Mouse (Mus musculus): ENCODE measurements around the gene Il17c.

Gene Il17c

DNA sequence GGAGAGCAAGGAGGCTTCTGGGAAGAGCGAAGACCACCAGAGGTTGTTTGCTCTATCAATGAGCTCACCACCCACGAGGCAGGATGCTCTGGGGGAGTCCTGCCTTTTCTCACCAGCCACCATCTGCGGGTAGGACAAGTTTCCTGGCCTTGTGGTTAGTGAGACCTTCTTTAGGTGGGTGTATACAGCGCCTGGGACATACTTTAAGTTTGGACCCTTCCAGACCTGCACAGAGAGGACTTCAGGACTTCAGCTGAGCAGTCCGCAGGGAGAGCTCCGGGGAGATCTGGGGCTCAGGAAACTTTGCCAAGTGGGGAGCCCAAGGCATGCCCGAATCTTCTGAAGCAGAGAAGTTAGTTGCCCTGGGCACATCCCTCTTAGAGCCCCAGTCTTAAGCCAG, 38.2 kb downstream of the Il17c start:
- DNase-seq (ENCODE audit: low read depth, low spot score), result no peak

DNA sequence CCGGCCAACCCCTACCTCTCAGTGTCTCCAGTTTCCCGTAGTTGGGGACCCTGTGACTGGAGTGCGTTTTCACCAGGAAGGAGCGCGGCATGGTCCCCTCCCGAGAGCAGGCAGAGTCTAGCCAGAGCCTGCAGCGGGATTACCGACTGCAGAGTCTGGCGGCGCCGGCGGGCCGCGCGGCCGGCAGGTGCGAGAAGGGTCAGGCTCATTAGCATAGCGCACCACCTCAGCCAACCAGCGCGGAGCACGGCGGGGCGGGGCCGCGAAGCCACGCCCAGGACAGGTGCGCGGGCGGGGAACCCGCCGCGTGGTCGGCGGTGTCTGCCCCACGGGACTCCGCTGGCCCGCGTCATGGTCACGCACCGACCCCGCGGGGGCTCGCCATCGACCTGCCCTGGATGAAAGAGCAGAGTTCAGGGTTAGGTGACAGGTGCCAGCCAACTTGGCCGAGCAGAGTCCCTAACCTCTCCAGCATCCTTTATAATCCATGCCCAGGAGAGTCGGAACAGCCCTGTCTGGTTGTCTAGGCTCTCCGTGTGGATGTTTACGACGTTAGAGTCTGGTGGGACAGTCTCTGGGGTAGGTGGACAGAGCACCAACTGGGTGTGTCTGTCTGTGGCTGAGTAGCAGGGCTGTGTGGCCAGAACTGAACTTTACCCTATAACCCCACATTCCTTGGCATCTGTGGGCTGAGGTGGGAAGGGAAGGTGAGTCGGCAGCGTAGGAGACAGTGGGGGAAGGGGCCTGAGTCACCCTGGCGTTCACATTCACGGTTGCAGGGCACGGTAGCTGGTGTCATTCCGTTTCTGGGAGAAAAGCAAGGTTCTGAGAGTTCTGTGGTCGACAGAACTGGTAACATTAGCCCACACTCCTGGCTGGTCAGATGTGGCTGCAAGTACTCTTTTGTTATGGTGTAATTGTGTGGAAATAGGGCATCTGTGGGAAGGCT, 39.0 kb downstream of the Il17c start, which contains the start of gene Snai3:
Gene Snai3, minus strand, starts transcription at position 210 of the 949 bp plus-strand sequence.
- DNase-seq (ENCODE audit: low read depth, low spot score), result peak; percentile 78

DNA sequence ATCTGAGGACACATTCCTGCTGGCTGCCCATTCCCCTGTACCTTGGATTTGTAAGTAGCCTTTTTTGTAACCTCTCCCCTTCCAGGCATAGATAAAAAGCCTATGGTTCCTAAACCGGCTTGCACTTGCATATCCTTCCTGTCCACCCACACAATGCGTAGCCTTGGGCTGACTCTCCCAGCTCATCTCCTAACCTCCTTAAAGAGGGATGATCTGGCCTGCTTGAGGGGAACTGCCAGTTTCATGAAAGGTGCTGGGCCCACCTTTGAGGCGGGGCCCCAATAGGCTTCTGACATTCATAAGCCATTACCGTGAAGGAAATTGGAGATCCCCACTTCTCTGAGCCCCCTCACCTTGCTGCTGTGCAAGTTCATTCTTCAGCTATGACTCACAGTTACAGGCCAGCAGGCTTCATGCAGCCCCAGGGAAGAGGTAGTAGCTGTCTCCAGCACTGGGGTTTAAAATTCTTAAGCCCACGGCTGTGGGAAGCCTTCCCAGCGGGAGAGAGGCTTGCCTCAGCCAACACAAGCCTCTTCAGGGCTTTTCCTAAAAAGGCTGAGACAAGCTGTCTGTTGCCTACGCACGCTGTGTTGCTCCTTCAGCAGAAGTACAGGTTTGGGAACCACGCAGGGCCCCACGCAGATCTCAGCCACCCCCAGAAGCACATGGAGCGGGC, 39.8 kb downstream of the Il17c start:
- peak; percentile 87 for DNase-seq (ENCODE audit: low read depth, low spot score)

DNA sequence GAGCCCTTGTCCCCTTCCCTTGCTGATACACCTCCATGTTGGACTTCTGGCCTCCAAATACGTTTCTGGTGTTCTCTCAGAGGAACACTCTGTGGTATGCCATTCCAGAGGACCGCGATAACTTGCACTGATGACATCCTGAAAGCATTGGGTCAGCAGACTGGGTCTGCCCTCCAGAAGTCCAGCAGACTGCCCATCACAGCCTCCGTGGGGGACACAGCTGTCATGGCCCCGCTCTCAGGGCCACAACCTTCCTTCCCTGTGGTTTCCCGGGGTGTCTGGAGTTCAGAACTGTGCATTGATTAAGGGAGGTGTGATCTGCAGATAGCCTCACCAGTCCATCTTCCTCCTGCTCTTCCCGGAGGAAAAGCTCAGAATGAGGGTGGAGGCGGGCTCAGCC, 40.7 kb downstream of the Il17c start:
- DNase-seq (ENCODE audit: low read depth, low spot score), result peak; percentile 20

DNA sequence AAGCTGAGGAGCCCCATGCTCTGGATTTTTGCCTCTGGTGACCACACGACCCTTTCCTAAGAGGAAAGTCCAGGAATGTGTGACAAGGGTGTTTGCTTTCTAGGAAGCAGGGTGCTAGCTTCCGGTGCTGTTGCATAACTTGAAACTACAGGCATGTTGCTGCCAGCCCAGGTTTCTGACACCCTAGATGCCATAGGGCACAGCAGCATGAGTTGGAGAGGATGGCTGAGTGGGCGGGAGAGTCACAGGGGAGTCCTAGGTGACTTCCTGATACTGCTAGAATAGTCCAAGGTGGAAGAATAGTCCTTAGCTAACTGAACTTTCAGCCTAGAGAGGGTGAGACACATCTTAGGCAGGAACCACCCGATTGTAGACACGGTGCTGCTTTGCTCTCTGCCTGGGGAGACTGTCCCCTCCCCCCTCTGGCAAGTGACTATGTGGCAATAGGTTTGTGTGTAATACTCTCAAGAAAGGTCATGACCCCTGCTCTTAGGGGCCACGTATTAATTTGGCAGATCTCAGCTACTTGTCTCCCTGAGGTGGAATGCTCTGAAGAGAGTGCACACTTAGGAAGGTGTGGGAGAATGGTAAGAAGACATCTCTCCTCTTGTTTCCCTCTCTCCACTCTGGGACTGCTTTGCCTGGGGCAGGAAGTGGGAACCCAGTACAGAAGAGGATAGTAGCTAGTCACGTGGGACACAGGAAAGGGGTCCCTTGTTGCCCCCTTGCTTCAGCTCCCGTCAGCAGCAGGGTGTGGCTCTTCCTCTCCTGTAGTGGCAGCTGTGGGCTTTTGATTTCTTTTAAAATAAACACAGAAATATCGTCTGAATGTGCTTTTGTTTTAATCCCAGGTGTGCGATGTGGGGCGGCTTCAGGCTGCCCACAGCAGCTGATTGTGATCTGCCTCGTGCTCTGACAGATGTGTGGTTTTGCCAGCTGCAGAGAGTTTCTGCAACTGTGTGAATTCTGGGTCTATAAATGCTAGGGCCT, 42.1 kb downstream of the Il17c start:
- DNase-seq (ENCODE audit: low read depth, low spot score), result no peak

DNA sequence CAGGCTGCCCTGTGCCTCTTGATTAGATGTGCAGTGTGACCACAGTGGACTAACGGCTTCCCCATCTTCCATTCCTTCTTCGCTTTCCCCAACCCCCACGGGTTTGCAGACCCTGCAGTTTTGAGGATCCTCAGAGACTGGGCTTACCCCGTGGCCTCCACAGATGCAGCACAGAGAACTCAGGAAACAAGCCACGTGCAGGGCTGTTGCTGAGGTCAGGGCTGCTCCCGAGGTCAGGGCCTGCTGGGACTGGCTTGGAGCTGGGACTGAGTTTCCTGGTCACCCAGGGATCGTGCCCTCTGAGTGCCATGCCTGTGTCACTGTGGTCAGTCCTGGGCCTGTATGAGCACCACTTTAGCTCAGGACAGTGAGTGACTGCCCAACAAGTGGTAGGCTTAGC, 43.2 kb downstream of the Il17c start:
- DNase-seq (ENCODE audit: low read depth, low spot score), result no peak

DNA sequence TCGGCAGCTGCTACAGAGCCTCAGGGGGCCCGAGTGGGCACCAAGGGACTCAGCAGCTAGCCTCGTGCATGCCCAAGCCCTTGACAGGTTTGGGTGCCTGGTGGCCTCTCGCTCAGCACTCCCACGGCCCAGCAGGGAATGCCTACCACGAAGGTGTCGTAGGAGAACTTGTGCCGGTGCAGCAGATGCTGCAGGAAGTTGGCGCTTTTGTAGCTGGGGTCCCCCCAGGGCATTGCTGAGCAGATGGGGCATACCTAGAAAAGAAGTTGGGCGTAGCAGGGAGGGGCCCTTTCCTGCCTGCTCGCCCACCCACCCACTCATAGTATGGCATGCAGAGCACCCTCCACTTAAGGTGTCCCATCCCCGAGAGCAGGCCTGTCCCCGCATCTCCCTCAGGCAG, 46.0 kb downstream of the Il17c start:
- DNase-seq (ENCODE audit: low read depth, low spot score), result no peak

DNA sequence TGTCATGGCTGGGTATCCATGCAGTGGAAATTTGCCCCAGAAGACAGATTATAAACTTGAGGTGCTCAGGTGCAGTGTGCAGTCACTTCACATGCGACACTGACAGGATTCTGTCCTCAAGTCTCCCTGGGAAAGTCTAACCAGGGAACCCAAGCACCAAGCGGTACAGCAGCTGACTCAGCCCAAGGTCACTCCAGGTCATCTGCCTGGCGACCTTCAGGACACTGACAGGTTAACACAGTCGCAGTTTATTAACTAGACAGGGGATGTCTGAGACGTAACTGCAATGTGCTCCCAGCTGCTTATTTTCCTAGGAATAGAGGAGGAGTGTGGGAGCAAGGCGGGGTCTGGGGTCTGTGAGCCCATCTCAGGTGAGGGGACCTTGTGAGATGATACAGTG, 47.6 kb downstream of the Il17c start:
- DNase-seq (ENCODE audit: low read depth, low spot score), result no peak

DNA sequence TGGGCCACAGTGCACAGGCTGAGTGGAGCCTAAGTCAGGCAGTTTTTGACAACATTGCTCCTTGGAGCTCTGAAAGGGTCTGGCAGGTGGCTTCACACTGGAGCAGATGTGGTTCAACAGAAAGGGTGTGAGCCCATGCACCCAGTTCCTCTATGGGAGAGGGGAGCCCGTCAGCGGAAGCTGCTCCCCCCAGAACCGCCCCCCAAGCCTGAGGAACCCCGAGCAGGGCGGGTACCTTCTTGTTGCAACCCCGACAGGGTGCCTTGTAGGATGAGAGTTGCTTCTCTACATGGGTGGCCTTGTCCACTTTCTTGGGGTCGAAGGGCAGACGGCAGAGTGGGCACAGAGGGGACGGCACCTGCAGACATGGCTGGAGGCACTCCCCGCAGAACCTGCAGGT, 48.1 kb downstream of the Il17c start:
- no peak for DNase-seq (ENCODE audit: low read depth, low spot score)

DNA sequence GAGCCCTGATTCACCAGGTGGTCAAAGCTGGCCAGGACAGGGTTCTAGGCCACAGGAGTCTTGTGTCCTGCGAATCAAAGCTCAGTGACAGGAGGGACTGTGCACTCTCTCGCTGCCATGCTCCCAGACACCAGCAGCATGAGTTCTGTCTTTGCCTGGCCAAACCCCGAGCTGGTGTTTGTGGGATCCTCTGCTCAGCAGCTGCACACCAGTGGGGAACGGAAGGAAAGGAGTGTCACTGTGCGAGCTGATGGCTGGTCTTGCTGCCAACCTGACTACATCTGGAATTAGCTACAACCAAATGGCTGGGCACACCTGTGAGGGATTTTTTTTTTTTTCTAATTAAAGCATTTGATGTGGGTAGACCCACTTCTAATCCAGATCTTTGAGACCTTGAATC, 48.9 kb downstream of the Il17c start:
- DNase-seq (ENCODE audit: low read depth, low spot score), result no peak
